ENCODE assay signal across 12 mouse cellular contexts in the genomic region with DNA sequence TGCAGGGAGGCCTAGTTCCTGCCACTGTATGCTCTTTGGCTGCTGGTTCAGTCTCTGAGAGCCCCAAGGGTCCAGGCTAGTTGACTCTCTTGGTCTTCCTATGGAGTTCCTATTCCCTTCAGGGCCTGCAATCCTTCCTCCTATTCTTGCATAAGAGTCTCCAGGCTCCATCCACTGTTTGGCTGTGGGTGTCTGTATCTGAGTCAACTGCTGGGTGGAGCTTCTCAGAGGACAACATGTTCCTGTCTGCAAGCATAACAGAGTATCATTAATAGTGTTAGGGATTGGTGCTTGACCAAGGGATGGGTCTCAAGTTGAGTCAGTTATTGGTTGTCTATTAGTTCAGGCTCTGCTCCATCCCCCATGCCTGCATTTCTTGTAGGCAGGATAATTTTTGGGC. TPM values are rescaled to one million over a fixed set of nuclear protein-coding genes. Genes with fewer than 3 reads are reported as not detected.
DNase-seq lines count a peak whose midpoint lies in the region.
"Had no signal": no experiment of that assay in that cellular context is flagged by ENCODE, and none has a peak within 500 bp of the region (broad histone marks: within the 10 kb centered on the region; RNA-seq: fewer than 3 reads in every experiment).

No protein-coding gene starts in this region.

- peak; percentile 39 for DNase-seq in adipocyte (ENCODE audit: low spot score)
- peak; percentile 11 for DNase-seq in gastrocnemius, adult 18-20 months (ENCODE audit: low spot score)
- peak; percentile 92 for DNase-seq in heart, adult 11 months

RNA-seq across cellular contexts. Expression of gene Fate1, which starts 4.9 kb away (rescaled TPM):
- total RNA-seq in gastrocnemius, adult 18-20 months (2021) = not detected
- total RNA-seq: adrenal gland, adult 18-20 months; adrenal gland, adult 2 months; adrenal gland, postnatal 14 days; adrenal gland, postnatal 25 days; adrenal gland, postnatal 36 days; CH12.LX; ES-E14; G1E; MEL had no signal

RNA-seq across cellular contexts. Expression of gene Cnga2, which starts 14.0 kb away (rescaled TPM):
- total RNA-seq in gastrocnemius, adult 18-20 months (2021) = not detected
- total RNA-seq: adrenal gland, adult 18-20 months; adrenal gland, adult 2 months; adrenal gland, postnatal 36 days; CH12.LX; ES-E14; MEL had no signal

RNA-seq across cellular contexts. Expression of gene Prrg3, which starts 15.3 kb away (rescaled TPM):
- total RNA-seq in gastrocnemius, adult 18-20 months (2021) = 1 to 10 TPM; 1.9 to 2.9 TPM
- total RNA-seq: CH12.LX, MEL had no signal

RNA-seq across cellular contexts. Expression of gene Gm1141, which starts 56.9 kb away (rescaled TPM):
- total RNA-seq in gastrocnemius, adult 18-20 months (2021) = under 1 TPM in 1 of 2 experiments, not detected in 1; 0.14 TPM

Comparison
In these comparisons a context has a peak if more than half of its experiments do, and no peak if none do; other contexts are left out.
1. DNase-seq: peak in every context shown above with its lines; median percentile 92 in heart, adult 11 months; 39 in adipocyte; 11 in gastrocnemius, adult 18-20 months.